Mouse (Mus musculus) hindbrain, embryonic 15.5 days (tissue): ENCODE results near the gene Kcnb1. TPM values are rescaled to one million over a fixed set of nuclear protein-coding genes. Genes with fewer than 3 reads are reported as not detected.

Source experiments
- ATAC-seq: fragments of 200-750 bp; cut with Nextera tagmentation; 2 replicates; pipeline ENCODE4 v1.8.0; 2017; ENCODE audit warnings: low read depth, moderate number of reproducible peaks, moderate TSS enrichment; ENCODE audit not compliant: low FRiP score
- H3K27ac ChIP-seq: fragments of 300-500 bp; sonication (generic); replicated peaks from 2 replicates; pipeline ENCODE4 v1.5.1; 2015; ENCODE audit warnings: mild to moderate bottlenecking, inconsistent platforms
- H3K27me3 ChIP-seq: fragments of 300-500 bp; sonication (generic); 2 replicates; pipeline ENCODE4 v1.6.1; 2015; ENCODE audit warnings: control low read depth, inconsistent platforms
- H3K36me3 ChIP-seq: fragments of 300-500 bp; sonication (generic); 2 replicates; pipeline ENCODE4 v1.6.1; 2015; ENCODE audit warnings: control low read depth, inconsistent platforms
- H3K4me1 ChIP-seq: fragments of 300-500 bp; sonication (generic); replicated peaks from 2 replicates; pipeline ENCODE4 v1.6.1; 2015; ENCODE audit warnings: control low read depth, inconsistent platforms
- H3K4me2 ChIP-seq: fragments of 300-500 bp; sonication (generic); 2 replicates; pipeline ENCODE4 v1.6.1; 2015; ENCODE audit warnings: moderate library complexity, mild to moderate bottlenecking, inconsistent platforms
- H3K4me3 ChIP-seq: fragments of 300-500 bp; sonication (generic); 2 replicates; pipeline ENCODE4 v1.5.1; 2015; ENCODE audit warnings: mild to moderate bottlenecking, inconsistent platforms
- H3K9ac ChIP-seq: fragments of 300-500 bp; sonication (generic); 2 replicates; pipeline ENCODE4 v1.6.1; 2015; ENCODE audit warnings: inconsistent platforms
- H3K9me3 ChIP-seq: fragments of 300-500 bp; sonication (generic); 2 replicates; pipeline ENCODE4 v1.6.1; 2016; ENCODE audit warnings: control low read depth, inconsistent platforms
- WGBS: fragments of 180-500 bp; shearing (Covaris S2); methylation state at CpG from one replicate; pipeline ENCODE4 v1.1.7; 2015; 5-methylcytosine and 5-hydroxymethylcytosine counted together
- polyA plus RNA-seq: library from polyadenylated mRNA; unstranded; fragments of >200 nt; fragmentation: Nextera tagmentation; extraction: Ambion mirVana; gene quantifications from 2 replicates; pipeline ENCODE4 v1.2.1, GENCODE M21; 2015

The Kcnb1 gene
- polyA plus RNA-seq, 1 experiment from 2014 or later = 3.4 TPM

GRCm38 (mm10) chr2:167120186-167120830 is 69.6 kb downstream of the Kcnb1 start:
- 74% methylated on average over 12 of the region's 12 CpGs for WGBS
- Histone ChIP-seq H3K9me3 (no peaks in the 10 kb centered on the region), H3K36me3 (no peaks in the 10 kb centered on the region), H3K4me1 (peaks cover 13% of the 10 kb centered on the region), H3K4me3 (no peak overlapping the region), H3K9ac (no peak overlapping the region), H3K27ac (no peak overlapping the region), H3K27me3 (no peaks in the 10 kb centered on the region), H3K4me2 (no peak overlapping the region)
- no peak for ATAC-seq

GRCm38 (mm10) chr2:167118046-167118445 is 71.9 kb downstream of the Kcnb1 start:
- Histone ChIP-seq H3K4me3 (no peak overlapping the region), H3K27me3 (no peaks in the 10 kb centered on the region), H3K9ac (no peak overlapping the region), H3K4me1 (0 out of 2 replicates have a peak, but pooled peaks cover 4% of the 10 kb centered on the region), H3K27ac (no peak overlapping the region), H3K9me3 (no peaks in the 10 kb centered on the region), H3K36me3 (no peaks in the 10 kb centered on the region), H3K4me2 (no peak overlapping the region)
- WGBS = 85% methylated on average over 10 of the region's 10 CpGs
- no peak for ATAC-seq

DNA sequence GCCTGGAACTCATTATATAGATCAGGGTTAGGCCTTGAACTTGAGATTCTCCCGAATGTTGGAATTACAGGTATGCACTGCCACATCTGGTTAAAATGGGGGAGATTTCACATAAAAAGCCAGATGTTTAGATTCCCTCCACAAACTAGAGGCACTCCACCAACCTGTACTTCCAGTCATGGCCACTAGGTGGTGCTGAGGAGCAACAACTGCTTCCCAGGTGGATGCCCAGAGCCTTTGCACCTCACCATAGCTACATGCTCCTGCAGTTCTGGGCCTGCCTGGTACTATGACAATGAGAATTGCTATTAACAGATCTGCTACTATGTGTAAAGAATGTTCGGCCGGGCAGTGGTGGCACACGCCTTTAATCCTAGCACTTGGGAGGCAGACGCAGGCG is 77.2 kb downstream of the Kcnb1 start:
- 42% methylated on average over 6 of the region's 6 CpGs for WGBS

GRCm38 (mm10) chr2:167112259-167112658 is 77.7 kb downstream of the Kcnb1 start:
- no peak for ATAC-seq
- WGBS = 57% methylated on average over 7 of the region's 7 CpGs
- no peak overlapping the region for H3K9ac ChIP-seq

More for the DNA sequence above, 77.2 kb downstream of the Kcnb1 start:
- Histone ChIP-seq H3K27ac (no peak overlapping the region), H3K4me3 (no peak overlapping the region), H3K4me1 (0 out of 2 replicates have a peak, but pooled peaks cover 3% of the 10 kb centered on the region), H3K27me3 (no peaks in the 10 kb centered on the region), H3K4me2 (no peak overlapping the region), H3K9me3 (no peaks in the 10 kb centered on the region), H3K36me3 (no peaks in the 10 kb centered on the region), H3K9ac (no peak overlapping the region)
- ATAC-seq = peak; percentile 20; the same call in 1 of the 2 replicates

DNA sequence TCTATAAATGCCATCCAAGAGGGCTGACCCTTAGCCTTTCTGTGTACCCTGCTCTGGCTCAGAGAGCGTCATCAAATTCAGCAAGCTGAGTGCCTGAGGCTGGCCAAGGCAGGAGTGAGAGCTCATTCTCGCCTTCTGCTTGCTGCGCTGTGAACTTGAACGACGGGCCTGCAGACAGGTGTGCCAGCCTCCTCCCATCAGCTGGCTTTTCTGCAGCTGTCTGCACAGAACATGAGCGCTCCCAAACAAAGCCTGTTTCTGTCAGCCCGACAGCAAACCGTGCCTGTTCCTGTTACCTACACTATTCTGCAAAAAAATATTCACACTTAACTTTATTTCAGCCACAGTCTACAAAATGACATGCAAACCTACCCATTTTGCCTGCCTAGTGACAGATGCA is 80.4 kb downstream of the Kcnb1 start:
- Histone ChIP-seq H3K27me3 (no peaks in the 10 kb centered on the region), H3K9ac (no peak overlapping the region), H3K36me3 (peaks cover 12% of the 10 kb centered on the region), H3K4me3 (no peak overlapping the region), H3K9me3 (no peaks in the 10 kb centered on the region), H3K4me1 (0 out of 2 replicates have a peak, but pooled peaks cover 3% of the 10 kb centered on the region), H3K4me2 (no peak overlapping the region), H3K27ac (no peak overlapping the region)
- 87% methylated on average over 8 of the region's 8 CpGs for WGBS
- no peak for ATAC-seq

More at GRCm38 (mm10) chr2:167112259-167112658, 77.7 kb downstream of the Kcnb1 start:
- H3K36me3 ChIP-seq = no peaks in the 10 kb centered on the region
- H3K27me3 ChIP-seq = no peaks in the 10 kb centered on the region
- H3K4me1 ChIP-seq = 0 out of 2 replicates have a peak, but pooled peaks cover 3% of the 10 kb centered on the region
- no peak overlapping the region for H3K4me3 ChIP-seq
- no peak overlapping the region for H3K4me2 ChIP-seq
- H3K27ac ChIP-seq = no peak overlapping the region
- H3K9me3 ChIP-seq = no peaks in the 10 kb centered on the region

- Histone ChIP-seq H3K27me3 (no peaks in the 10 kb centered on the region), H3K4me2 (no peak overlapping the region), H3K4me1 (no peaks in the 10 kb centered on the region), H3K27ac (no peak overlapping the region), H3K36me3 (peaks cover 12% of the 10 kb centered on the region), H3K4me3 (no peak overlapping the region), H3K9ac (no peak overlapping the region), H3K9me3 (no peaks in the 10 kb centered on the region)
- ATAC-seq = no peak
- 67% methylated on average over 7 of the region's 7 CpGs for WGBS
Observed at GRCm38 (mm10) chr2:167103546-167103945, 86.4 kb downstream of the Kcnb1 start.

GRCm38 (mm10) chr2:167101743-167102441 is 88.1 kb downstream of the Kcnb1 start:
- no peak for ATAC-seq
- Histone ChIP-seq H3K4me1 (no peaks in the 10 kb centered on the region), H3K9me3 (no peaks in the 10 kb centered on the region), H3K27ac (no peak overlapping the region), H3K4me3 (no peak overlapping the region), H3K4me2 (no peak overlapping the region), H3K9ac (no peak overlapping the region), H3K36me3 (peaks cover 12% of the 10 kb centered on the region), H3K27me3 (no peaks in the 10 kb centered on the region)
- WGBS = 77% methylated on average over 17 of the region's 17 CpGs

GRCm38 (mm10) chr2:167094688-167095087 is 95.3 kb downstream of the Kcnb1 start:
- 89% methylated on average over 4 of the region's 4 CpGs for WGBS
- H3K36me3 ChIP-seq = no peaks in the 10 kb centered on the region
- no peaks in the 10 kb centered on the region for H3K4me1 ChIP-seq
- H3K27me3 ChIP-seq = no peaks in the 10 kb centered on the region
- H3K27ac ChIP-seq = no peak overlapping the region
- no peak overlapping the region for H3K4me3 ChIP-seq
- H3K4me2 ChIP-seq = no peak overlapping the region
- no peaks in the 10 kb centered on the region for H3K9me3 ChIP-seq
- H3K9ac ChIP-seq = no peak overlapping the region
- ATAC-seq = no peak

DNA sequence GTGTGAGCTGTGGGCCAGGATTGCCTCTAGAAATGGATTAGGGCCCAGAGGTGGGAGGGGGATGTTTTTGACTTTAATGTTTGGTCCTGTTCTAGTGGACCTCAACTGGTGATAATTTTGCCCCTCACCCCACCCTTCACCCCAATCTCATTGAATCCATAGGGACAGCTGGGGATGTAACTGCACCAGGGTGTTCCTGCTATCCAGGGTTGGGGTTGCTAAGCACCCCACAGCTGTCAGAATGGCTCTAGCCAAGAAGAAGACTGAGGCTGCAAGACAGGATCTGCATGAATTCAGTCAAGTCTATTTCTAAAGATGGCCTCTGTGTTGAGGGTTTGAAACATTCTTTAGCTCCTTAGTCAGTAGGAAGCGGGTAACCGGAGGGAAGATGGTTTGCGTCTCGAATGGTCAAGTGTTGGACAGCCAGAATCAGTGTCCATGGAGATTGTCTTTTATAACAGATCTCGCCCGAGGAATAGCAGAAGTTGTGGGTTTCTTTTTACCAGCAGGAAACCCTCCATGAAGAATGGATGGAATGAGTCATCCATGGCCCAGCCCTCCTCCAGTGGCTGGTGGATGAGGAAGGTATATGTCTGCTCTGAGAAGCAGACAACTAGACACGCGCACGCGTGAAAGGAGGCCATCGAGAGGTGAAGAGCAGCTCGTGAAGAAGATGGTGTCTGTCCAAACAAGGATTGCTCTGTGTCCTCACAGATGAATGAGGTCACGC is 96.6 kb downstream of the Kcnb1 start:
- H3K4me1 ChIP-seq = no peaks in the 10 kb centered on the region
- no peak for ATAC-seq
- H3K27me3 ChIP-seq = no peaks in the 10 kb centered on the region
- WGBS = 90% methylated on average over 13 of the region's 13 CpGs
- H3K9ac ChIP-seq = no peak overlapping the region
- H3K4me3 ChIP-seq = no peak overlapping the region
- no peak overlapping the region for H3K27ac ChIP-seq
- no peaks in the 10 kb centered on the region for H3K9me3 ChIP-seq
- no peaks in the 10 kb centered on the region for H3K36me3 ChIP-seq
- H3K4me2 ChIP-seq = no peak overlapping the region

DNA sequence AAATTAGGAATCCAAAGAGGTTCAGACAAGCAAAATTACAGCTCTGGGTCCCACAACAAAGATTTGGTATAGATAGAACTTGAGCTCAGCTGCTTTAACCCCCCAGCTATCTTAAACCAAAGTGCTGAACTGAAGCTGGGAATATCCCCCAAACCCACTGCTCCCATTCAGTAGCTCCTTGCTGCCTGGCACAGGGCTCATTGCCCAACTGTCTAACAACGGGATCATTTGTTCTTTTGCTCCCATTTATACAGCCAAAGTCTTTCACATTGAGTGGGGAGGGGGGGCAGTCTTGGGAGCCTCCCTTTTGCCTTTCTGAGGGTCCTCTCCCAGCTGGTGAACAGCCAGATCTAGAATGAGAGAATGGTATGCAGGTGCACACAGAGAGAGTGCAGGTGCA is 99.7 kb downstream of the Kcnb1 start:
- Histone ChIP-seq H3K4me2 (no peak overlapping the region), H3K27ac (no peak overlapping the region), H3K9me3 (no peaks in the 10 kb centered on the region), H3K4me3 (no peak overlapping the region), H3K36me3 (no peaks in the 10 kb centered on the region), H3K4me1 (no peaks in the 10 kb centered on the region), H3K27me3 (no peaks in the 10 kb centered on the region), H3K9ac (no peak overlapping the region)
- 57% methylated on average over 1 of the region's 1 CpGs for WGBS
- no peak for ATAC-seq

DNA sequence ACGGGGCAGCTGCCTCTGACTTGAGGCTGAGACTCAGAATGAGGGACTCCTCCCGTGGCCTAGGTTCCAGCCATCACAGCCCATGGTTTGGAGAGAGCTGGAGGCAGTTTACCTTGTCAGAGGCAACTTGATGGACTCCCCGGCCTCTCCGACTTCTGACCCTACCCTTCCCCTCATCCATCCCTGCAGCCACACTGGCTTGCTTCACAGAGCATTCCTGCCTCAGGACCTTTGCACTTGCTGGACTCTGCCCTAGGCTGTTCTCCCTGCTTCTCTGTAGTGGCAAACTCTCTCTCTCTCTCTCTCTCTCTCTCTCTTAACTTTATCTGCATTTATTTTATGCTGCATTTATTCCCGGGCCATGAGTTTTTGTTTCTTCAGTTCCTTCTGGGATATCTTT is 103.1 kb downstream of the Kcnb1 start:
- Histone ChIP-seq H3K27me3 (no peaks in the 10 kb centered on the region), H3K4me3 (no peak overlapping the region), H3K9me3 (no peaks in the 10 kb centered on the region), H3K4me2 (no peak overlapping the region), H3K36me3 (no peaks in the 10 kb centered on the region), H3K9ac (no peak overlapping the region), H3K4me1 (peaks cover under 1% of the 10 kb centered on the region; the same call in 1 of the 2 replicates), H3K27ac (no peak overlapping the region)
- no peak for ATAC-seq
- WGBS = 83% methylated on average over 5 of the region's 5 CpGs

DNA sequence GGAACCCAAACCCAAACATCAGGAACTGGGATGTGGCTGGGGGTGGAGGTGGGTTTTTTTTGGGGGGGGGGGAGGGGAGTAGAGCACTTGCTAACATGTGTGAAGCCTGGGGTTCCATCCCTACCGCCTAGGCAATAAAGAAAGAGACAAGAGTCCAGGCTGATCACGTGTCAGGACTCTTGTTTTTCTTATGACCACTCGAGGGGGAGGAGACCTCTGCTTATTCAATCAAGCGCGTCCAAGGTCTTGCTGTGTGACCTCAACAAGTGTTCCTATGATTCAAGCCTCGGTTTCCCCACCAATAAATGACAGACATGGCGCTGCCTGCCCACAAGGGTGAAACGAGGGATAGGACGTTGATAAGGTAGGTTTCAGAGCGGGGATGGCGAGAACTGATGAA is 103.9 kb downstream of the Kcnb1 start:
- H3K27ac ChIP-seq = no peak overlapping the region
- no peak overlapping the region for H3K4me3 ChIP-seq
- H3K4me2 ChIP-seq = no peak overlapping the region
- no peaks in the 10 kb centered on the region for H3K9me3 ChIP-seq
- no peak overlapping the region for H3K9ac ChIP-seq
- ATAC-seq = no peak
- no peaks in the 10 kb centered on the region for H3K36me3 ChIP-seq
- H3K4me1 ChIP-seq = peaks cover 5% of the 10 kb centered on the region; the same call in 1 of the 2 replicates
- 61% methylated on average over 11 of the region's 11 CpGs for WGBS
- H3K27me3 ChIP-seq = no peaks in the 10 kb centered on the region
